Mouse (Mus musculus): Measurements from ENCODE around the gene Wdr89.

DNA sequence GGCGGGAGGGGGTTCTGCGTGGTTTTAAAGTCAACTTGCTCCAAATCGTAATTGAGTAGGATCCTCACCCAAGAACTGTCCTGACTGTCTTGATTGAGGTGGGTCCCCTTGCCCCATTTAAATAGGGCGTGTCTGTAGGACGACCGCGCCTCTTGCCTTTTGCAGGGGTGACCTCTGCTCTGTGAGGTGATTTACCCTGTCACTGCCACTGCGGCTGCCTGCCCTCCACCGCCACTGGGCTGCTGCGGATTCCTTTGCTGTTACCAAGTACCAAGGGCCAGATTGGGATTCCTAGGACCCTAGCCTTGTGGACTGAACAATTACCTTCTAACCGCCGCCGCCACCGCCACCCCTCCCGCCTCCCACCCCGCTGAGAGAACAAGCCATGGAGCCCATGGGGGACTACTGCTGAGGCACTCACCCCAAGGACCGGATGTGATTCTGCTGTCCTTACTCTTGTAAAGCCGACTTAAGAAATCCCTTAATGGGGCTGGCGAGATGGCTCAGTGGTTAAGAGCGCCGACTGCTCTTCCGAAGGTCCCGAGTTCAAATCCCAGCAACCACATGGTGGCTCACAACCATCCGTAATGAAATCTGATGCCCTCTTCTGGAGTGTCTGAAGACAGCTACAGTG, 53.1 kb downstream of the Wdr89 start:
- no peak for TF ChIP-seq ZC3H11A (IDR thresholded peaks at IDR 0.05; ENCODE audit: low read depth, low read length)
- TF ChIP-seq CHD2 (IDR thresholded peaks at IDR 0.05; ENCODE audit: low read length) = no peak
- TF ChIP-seq CTCF (conservative IDR thresholded peaks at IDR 0.05 in 1 of 2, IDR thresholded peaks at IDR 0.05 in 1 of 2; ENCODE audit: low read depth in 2 of 2, low read length in 2 of 2) = no peak
- TF ChIP-seq MXI1 (IDR thresholded peaks at IDR 0.05; ENCODE audit: low read depth, low read length) = no peak
- no peak for TF ChIP-seq IRF4 (IDR thresholded peaks at IDR 0.05; ENCODE audit: low read depth, low read length)
- no peak for TF ChIP-seq EP300 (IDR thresholded peaks at IDR 0.05; ENCODE audit: low read length)
- no peak for TF ChIP-seq USF1 (IDR thresholded peaks at IDR 0.05; ENCODE audit: low read depth, low read length)
- no peak for TF ChIP-seq RAD21 (IDR thresholded peaks at IDR 0.05; ENCODE audit: low read depth, low read length)

Measured in CH12.LX (cell line).